Mouse (Mus musculus) urinary bladder, postnatal 25 days (tissue): Measurements from ENCODE around the gene Gbgt1.

Experiments
- DNase-seq: peaks from one replicate; pipeline ENCODE4 v3.0.0; 2022; ENCODE audit warnings: low spot score

The Gbgt1 gene

DNA sequence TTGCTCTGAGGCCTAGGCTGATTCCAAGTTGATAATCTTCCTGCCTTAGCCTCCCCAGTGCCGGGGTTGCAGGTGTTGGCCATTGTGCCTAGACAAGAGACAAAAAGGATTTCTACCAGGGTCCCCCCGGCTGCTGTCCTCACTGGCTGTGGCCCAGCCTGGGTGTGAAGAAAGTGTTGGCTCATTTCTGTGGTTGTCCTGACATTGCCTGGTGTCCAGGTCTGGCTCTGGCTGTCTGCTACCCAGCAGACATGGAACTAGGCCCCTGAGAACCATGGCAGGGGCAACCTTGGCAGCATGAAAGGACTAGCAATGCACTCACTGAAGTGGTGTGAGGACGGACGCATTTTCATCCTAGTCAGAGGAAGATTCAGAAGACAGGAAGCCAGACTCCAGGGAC, 33.2 kb downstream of the Gbgt1 start:
- DNase-seq: no peak

DNA sequence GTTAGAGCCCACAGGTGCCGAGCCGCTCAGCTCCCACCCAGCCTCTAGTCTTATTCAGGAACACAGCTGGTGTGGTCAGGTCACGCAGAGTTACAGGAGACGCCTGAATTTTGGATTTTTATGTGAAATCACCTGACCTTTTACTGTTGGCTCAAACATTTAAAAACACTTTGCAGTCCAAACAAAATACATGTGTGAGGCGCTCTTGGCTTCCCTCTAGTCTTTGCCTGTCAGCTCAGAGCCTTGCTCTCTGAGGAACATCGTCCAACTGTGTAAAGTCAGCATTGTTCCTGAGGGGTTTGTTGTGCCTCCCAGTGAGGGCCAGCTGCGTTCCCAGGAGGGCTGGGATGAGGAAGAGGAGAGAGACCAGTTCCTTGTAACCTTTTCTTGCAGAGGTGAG, 33.6 kb downstream of the Gbgt1 start:
- no peak for DNase-seq

DNA sequence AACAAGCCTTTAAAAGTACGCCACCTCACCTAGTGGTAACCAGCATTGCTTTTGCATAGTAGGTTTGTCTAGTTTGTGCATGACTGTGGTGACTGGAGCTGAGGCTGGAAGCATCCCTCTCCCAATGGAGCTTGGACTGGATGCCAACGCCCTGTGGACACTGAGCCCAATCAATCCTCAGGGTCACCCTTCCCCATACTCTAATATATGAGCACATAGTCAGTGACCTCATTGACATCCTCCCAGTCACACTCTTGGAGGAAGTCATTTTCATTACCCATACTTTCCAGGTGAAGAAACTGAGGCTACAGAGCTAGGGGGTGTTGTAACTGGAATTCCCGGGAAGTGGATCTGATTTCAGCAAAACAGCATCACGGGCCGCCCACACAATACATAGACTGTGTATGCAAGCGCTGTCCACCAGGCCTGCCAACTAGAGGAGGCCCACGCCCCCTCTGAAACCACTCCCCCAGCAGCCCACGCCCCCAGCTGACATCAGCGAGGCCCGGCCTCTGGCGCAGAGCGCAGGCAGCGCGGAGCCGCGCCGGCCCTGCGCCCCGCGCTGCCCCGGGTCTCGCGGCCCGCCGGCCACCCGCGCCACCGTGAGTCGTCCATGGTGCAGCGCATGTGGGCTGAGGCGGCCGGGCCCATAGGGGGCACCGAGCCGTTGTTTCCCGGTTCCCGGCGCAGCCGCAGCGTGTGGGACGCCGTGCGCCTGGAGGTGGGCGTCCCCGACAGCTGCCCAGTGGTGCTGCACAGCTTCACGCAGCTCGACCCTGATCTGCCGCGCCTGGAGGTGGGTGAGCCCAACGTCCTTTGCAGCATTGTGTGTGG, 36.5 kb downstream of the Gbgt1 start:
- peak; percentile 84 for DNase-seq

DNA sequence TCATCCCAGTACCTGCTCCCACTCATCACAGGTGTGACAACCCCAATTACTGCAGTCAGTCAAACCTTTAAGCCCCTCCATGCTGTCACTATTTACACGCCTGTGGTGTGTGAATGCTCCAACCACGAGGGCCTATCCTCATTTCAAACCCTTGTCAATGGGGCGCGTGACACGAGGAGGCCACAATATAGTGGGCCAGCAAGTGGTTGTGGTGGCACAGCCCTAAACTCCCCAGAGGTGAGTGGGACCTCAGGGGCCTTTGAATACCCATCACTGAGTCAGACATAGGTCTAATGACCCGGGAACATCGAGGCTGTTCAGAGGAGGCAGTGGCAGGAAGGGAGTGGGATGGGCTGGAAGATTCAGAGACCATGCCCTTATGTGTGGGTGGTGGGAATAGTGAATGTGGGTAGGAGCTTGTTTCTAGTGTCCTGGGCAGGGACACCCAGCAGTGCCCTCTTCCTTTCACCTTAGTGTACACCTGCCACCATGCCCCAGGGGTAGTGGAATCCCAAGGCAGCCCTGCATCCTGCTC, 37.3 kb downstream of the Gbgt1 start:
- no peak for DNase-seq

DNA sequence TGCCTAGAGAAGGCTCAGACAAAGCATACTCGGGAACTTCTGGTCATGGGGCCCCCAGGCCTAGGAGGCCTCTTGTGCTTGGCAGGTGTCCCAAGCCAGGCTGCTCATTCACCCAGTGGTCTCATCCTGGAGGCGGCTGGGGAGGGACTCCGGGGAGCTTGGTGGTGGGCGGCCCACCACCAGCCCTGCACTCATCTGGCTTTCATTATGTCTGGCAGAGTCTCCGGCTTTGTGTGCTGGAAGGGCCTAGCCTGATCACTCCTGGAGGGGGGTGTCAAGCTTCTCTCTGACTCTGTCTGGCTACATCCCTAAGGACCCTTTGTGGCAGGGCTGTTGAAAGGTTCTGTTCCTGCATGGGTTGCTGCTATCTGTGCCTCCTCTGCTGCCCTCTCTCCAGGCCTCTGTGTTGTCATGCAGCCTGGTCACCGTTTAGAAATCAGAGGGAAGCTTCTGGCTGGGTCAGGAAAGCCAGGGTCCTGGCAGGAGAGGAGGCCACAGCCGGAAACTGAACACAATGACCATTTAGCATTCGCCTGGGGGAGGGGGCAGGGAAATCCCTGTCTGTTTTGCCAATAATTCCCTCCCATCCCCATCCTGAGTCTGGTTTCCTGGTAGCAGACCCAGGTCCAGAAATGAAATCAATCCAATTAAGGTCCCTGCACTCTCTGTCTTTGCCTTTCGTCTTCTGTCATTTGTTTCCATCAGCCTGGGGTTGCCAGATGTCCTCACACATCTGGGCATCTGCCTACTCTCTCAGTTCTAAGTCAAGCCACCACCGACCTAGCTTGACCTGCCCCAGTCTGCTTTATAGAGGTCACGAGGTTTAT, 38.0 kb downstream of the Gbgt1 start:
- DNase-seq: no peak

DNA sequence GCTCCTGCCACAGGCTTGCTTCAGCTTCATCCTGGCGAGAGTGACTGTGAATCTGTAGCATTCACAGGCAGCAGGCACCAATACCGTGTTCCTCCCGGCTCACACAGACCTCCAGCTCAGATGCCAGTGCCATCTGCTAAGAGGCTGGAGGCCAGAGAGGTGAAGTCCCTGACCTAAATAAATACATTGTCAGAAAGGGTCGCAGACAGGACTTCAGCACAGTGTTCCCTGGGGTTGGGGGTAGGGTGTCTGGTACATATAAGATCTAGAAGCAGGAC, 38.5 kb downstream of the Gbgt1 start:
- DNase-seq: no peak

DNA sequence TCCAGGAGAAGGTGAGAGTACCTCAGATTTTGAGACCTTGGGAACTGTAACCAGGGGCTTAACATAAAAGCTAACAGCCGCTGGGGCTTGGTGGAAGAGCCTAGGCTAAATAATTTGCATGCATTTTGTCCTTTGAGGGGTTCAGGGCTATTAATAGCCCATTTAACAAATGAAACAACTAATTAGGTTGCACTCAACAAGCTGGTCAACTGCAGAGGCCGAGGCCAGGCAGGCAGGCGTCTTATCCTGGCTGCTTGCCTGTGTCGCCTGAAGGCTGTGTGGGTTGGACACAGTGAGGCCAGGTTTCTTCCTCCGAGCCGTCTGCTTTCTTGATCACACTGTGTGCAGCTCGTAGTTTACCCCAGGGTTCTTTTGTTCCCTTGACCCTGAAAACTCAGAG, 39.0 kb downstream of the Gbgt1 start:
- no peak for DNase-seq

DNA sequence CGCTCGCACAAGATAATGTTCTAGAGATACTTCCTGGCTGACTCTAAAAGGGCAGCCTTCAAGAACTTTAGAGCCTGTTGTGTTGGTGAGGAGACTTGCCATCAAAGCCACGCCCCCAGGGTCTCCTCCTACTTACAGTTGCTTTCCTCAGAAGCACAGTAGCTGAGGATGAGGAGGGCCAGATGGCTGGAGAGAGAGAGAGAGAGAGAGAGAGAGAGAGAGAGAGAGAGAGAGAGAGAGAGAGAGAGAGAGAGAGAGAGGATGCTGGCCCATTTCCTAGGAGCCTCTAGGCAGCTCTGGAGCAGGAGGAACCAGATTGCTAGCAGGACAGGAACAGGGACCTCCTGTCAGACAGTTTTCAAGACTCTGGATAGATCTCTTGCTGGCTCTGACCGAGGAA, 39.5 kb downstream of the Gbgt1 start:
- DNase-seq: no peak

DNA sequence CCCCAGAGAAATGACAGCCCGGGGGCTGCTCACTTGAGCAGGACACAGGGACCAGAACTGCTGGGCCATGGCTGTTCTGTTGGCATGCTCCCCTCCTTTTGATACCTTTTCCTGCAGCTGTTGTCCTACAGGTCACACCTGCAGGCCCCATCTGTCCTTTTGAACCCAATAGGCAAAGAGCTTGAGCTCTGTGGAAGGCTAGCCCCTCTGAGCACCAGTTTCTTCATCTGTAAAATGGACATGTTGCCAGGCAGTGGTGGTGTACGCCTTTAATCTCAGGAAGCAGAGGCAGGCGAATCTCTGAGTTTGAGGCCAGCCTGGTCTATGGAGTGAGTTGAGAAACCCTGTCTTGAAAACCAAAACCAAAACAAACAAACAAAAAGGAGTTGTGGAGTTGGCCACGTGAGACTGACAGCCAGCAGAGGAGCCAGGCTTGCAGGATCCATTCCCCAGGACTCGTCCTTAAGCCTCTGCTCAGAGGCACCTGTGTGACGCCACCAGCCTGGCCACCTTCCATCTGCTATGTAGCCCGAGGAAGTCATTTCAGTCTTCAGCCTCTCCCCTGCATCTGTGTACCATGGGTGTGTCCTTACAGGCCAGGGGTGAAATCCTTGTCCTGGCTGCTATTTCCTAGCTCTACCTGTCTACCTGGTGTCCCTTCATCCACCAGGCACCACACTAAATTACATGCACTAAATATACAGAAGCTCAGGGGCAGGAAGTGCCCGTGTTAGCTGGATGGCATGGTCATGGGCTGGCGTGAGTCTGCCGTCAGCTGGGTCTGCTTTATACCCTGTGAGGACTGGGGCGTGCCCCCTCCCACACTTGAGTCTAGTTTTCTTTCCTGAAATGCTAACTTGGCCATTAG, 40.3 kb downstream of the Gbgt1 start:
- DNase-seq: no peak

DNA sequence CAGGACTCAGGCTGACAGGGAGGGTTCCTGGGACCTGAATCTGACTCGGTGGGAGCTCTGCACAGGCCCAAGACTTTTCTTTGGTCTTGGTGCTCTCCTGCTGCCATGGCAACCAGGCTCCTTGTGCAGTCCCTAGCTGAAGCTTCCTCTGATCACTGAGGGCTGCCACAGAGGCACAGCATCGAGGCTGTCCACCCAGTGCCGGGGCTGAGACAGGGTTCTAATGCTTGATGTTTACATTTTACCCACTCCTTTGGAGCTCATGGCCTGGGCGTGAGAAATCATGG, 40.9 kb downstream of the Gbgt1 start:
- no peak for DNase-seq

DNA sequence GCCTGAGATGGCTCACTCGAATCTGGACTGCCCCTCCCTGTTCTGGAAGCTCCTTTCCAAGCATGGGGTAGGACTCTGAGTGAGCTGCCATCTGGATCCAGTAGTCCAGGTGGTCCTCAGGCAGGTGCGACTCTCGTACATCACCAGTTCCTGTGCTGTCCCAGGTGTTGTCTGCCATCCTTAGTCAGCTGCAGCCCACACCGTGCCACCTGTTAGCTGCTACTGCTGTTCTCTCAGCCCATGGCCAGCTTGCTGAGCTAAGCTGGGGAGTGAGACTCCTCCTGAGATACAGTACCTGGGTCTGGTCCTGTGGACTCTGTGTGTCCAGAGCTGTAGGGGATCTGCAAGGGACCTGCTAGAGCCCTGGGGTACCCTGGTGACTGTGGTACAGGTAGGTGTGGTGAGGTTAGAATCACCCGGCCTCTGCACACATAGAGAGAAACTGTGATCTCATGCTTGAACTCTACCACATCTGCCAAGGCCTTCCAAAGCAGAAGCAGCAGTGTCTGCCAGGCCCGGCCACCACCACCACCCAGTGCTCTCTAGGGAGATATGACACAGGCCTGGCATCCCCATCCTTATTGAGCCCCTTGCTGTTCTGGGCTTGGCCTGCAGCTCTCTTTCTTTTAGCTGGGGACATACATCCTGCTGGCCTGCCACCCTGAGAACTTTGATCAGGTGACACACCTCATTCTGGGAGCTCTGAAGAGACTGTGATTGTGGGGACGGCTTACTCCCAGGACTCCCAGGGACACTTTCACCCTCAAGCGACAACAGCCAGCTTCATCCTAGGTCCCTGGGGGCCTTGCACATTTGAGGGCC, 41.5 kb downstream of the Gbgt1 start:
- DNase-seq: no peak

DNA sequence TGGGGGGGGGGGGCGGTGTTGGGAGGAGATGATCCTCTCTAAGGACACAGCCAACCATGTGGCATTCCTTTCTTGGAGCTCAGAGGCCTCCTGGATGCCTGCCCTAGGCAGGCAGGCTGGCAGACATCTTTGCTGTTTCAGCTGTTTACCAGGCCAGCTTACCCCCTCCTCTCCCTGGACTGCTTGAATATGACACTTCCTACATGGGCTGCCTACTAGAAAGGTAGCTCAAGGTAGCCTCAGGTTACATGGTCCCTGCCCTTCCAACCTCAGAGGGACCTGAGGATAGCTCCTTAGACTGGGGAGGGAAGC, 42.1 kb downstream of the Gbgt1 start:
- no peak for DNase-seq

DNA sequence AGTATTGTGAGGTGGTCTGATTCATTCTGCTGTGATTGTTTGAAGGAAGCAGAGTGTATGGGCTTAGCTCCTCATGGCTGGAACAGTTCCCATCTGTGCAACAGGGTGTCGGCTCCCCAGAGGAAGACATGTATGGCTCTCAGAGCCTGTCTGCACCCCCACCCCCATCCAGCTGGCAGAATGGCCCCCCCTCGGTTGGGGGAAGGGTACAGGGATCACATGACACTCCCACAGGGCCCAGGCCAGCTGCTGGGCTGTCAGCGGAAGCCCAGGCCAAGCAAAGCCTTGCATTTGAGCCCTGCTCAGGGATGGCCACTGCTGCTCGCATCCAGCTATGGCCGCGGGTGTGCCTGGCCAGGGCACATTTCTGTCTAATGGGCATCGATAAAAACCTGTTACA, 42.5 kb downstream of the Gbgt1 start:
- DNase-seq: no peak

DNA sequence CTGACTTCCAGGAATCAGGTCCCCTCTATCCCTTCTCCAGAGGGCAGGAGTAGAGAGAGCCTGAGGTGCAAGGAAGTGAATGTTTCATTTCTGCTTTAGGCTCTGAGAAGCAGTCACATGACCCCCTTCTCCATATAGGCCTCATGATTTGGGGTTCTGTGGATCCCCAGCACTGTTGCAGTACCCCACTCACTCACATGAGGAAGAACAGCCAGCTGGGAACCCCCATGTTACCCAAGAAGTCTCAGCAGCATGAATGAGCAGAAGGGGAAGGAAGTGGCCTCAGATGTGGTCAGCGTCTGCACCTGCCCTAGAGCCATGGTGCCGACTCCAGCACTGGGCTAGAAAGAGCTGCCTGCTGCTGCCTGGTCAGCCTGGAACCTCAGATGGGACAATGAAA, 43.3 kb downstream of the Gbgt1 start:
- DNase-seq: no peak

DNA sequence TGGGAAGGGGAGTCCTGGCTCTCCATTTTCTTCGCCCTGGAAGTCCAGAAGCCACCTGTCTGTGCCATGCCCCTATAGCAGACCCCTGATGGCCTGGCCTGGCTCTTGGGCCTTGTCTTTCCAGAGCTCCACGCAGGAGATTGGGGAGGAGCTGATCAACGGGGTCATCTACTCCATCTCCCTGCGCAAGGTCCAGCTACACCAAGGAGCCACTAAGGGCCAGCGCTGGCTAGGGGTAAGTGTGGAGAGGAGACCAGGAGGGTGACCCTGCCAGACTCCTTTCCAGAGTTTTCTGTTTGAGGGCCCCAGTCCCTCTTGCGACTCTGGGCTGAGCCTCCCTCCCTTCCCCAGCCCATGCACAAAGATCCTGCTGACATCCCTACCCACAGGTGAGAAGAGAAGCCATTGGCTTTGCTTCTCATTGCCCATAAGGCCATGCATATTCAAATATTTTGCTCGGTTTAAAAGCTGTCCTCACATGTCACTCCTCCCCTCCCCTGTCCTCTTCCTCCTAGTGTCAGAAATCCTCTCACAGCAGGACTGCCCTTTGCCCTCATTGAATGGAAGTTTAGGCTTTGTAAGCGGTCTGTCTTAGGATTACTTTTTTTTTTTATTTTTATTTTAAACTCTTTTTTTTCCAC, 44.0 kb downstream of the Gbgt1 start:
- DNase-seq: no peak

DNA sequence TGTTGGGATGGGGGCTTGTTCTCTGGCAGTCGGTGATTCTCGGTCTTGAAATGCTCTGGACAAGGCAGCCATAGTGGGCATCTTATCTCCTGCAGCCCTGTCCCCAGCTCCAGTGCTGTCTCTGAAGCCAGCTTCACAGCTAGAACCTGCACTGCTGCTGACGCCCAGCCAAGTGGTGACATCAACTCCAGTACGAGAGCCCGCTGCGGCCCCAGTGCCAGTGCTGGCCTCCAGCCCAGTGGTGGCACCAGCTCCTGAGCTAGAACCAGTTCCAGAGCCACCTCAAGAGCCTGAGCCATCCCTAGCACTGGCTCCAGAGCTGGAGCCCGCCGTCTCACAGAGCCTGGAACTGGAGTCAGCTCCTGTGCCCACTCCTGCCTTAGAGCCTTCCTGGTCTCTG, 47.2 kb downstream of the Gbgt1 start:
- DNase-seq: no peak

DNA sequence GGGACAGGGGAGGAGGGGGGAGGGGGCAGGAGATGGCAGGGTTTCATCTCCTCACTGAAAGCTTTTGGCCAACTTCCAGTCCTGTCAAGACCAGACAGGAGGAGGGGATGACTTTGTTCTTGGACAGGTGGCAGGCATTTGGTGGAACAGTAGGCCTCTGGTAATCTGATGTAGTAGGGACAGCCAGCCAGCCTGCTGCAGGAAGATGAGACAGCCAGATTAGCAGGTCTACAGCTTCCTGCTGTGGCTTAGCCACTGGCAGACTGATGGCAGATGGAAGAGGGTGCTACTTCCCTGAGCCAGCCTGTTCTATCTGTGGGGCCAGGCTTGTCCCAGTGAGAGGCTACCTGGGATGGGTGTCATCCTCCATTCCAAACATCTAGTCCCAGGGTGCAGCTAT, 49.3 kb downstream of the Gbgt1 start:
- DNase-seq: no peak

DNA sequence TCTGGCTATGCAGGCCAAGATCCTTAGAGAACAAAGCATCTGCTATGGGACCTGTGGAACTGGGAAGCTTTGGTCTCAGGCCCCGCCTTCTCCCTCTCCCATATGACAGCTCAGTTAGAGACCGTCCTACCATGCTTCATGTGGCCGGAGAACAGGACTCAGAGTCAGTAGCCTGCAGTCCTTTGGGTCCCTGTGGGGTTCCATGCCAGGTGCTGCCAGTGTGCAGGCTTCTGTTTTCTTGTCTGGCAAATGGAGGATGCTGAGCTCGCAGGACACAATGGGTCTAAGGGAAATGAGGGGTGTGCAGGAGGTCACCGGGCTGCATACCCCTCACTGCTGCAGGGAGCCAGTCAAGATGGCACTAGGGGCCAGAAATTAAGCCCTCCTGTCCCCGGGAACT, 49.9 kb downstream of the Gbgt1 start:
- DNase-seq: no peak

DNA sequence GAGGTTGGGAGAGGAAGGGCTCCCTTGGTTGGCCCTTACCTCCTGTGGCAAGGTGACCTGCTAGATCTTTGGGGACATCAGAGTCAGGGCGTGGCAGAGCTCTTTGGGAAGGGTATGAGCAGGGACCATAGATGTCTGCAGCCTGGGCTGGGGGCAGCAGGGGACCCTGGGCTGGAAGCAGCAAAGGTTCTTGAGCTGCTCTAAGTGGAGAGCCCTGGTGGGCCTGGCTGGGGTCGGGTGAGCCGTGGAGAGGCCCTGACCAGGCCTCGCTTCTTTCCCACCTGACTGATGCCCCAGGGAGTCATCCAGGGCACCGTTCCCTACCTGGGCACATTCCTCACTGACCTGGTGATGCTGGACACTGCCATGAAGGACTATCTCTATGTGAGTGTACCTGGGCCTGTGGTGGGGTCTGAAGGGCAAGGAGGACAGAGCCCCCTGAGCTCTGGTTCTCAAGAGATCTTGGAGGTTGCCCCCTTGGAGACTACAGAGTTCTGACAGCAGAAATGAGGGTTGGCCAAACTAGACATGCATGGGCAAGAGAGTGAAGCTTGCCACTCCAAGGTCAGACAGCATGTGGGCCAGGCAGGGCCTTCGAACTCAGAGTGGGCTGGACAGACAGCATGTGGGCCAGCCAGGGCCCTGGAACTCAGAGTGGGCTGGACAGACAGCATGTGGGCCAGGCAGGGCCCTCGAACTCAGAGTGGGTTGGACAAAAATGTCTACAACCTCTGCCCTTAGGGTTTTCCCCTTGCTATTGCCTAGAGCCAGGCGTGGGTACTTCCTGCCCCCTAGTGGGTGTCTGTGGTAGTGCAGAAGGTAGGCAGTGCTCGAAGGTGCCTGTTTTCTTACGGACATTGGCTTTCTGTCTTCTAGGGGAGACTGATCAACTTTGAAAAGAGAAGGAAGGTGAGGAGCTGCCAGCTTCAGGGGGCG, 50.8 kb downstream of the Gbgt1 start:
- peak; percentile 83 for DNase-seq

DNA sequence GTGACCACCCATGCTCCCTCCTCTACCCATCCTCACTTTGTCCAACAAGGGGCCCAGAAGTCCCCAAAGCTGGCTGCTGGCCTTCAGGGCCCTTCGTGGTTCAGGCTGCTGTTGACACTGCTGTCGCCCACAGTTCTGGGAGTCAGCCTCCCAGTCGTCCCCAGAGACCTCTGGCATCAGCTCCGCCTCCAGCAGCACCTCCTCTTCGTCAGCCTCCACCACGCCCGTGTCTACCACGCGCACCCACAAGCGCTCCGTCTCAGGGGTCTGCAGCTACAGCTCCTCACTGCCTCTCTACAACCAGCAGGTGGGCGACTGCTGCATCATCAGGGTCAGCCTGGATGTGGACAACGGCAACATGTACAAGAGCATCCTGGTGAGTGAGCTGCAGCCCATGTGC, 52.5 kb downstream of the Gbgt1 start:
- DNase-seq: no peak
